Mouse (Mus musculus): ENCODE measurements around the gene Ddah1. TPM values are rescaled to one million over a fixed set of nuclear protein-coding genes. Genes with fewer than 3 reads are reported as not detected.

Gene Ddah1
- total RNA-seq, 2 experiments from 2014 or later, result 4.8 to 5.7 TPM

Other genes starting within 250 kb of the Ddah1 start
- 1 to 10 TPM; 8.2 to 9.7 TPM for gene Znhit6, start 182.5 kb upstream of the Ddah1 start, total RNA-seq (2021)
- 10 to 100 TPM; 18.2 to 21.4 TPM for gene Ccn1, start 108.7 kb upstream of the Ddah1 start, total RNA-seq (2021)
- 1 to 10 TPM; 9.1 to 9.2 TPM for gene Bcl10, start 164.1 kb downstream of the Ddah1 start, total RNA-seq (2021)
- gene 2410004B18Rik, start 179.3 kb downstream of the Ddah1 start, total RNA-seq (2021), result 10 to 100 TPM; 14.3 to 17.9 TPM
- 1 to 10 TPM in 1 of 2 experiments, under 1 TPM in 1; 0.92 to 1.2 TPM for gene Syde2, start 229.2 kb downstream of the Ddah1 start, total RNA-seq (2021)

Data from gastrocnemius, postnatal 25 days (tissue).